Mouse (Mus musculus) hindbrain, embryonic 16.5 days (tissue): ENCODE data around the gene Jam2. TPM values are rescaled to one million over a fixed set of nuclear protein-coding genes. Genes with fewer than 3 reads are reported as not detected.

Experiments used
- ATAC-seq: fragments of 200-750 bp; cut with Nextera tagmentation; 2 replicates; pipeline ENCODE4 v1.8.0; 2017; ENCODE audit warnings: moderate TSS enrichment, moderate library complexity
- H3K27ac ChIP-seq: fragments of 300-500 bp; sonication (generic); 2 replicates; pipeline ENCODE4 v1.5.1; 2014; ENCODE audit warnings: low read depth, mild to moderate bottlenecking, control low read depth, low read length, moderate library complexity
- H3K27me3 ChIP-seq: fragments of 300-500 bp; sonication (generic); replicated peaks from 2 replicates; pipeline ENCODE4 v1.6.1; 2014; ENCODE audit warnings: low read length; ENCODE audit not compliant: control insufficient read depth, insufficient read depth
- H3K36me3 ChIP-seq: fragments of 300-500 bp; sonication (generic); 2 replicates; pipeline ENCODE4 v1.6.1; 2014; ENCODE audit warnings: mild to moderate bottlenecking, low read length, moderate library complexity, mixed read lengths; ENCODE audit not compliant: control insufficient read depth, insufficient read depth
- H3K4me1 ChIP-seq: fragments of 300-500 bp; sonication (generic); 2 replicates; pipeline ENCODE4 v1.6.1; 2014; ENCODE audit warnings: low read depth, low read length; ENCODE audit not compliant: control insufficient read depth, insufficient read depth
- H3K4me2 ChIP-seq: fragments of 300-500 bp; sonication (generic); 2 replicates; pipeline ENCODE4 v1.6.1; 2014; ENCODE audit warnings: mild to moderate bottlenecking, low read length, control low read depth, moderate library complexity
- H3K4me3 ChIP-seq: fragments of 300-500 bp; sonication (generic); 2 replicates; pipeline ENCODE4 v1.5.1; 2014; ENCODE audit warnings: mild to moderate bottlenecking, low read length, control low read depth, moderate library complexity
- H3K9ac ChIP-seq: fragments of 300-500 bp; sonication (generic); 2 replicates; pipeline ENCODE4 v1.6.1; 2014; ENCODE audit warnings: low read depth, mild to moderate bottlenecking, control low read depth, low read length, moderate library complexity
- H3K9me3 ChIP-seq: fragments of 300-500 bp; sonication (generic); 2 replicates; pipeline ENCODE4 v1.6.1; 2014; ENCODE audit warnings: mild to moderate bottlenecking, low read length, moderate library complexity; ENCODE audit not compliant: control insufficient read depth
- WGBS: fragments of 180-500 bp; shearing (Covaris S2); extraction: QIAGEN DNeasy Blood & Tissue Kit; methylation state at CpG from one replicate; pipeline ENCODE4 v1.1.7; 2014; 5-methylcytosine and 5-hydroxymethylcytosine counted together
- polyA plus RNA-seq: library from polyadenylated mRNA; unstranded; fragments of >200 nt; fragmentation: Nextera tagmentation; extraction: Ambion mirVana; gene quantifications from 2 replicates; pipeline ENCODE4 v1.2.1, GENCODE M21; 2015

Jam2 gene
- polyA plus RNA-seq, 1 experiment from 2014 or later = 22.2 TPM

- no peaks in the 10 kb centered on the region; the same call in 1 of the 2 replicates for H3K4me1 ChIP-seq
- no peak overlapping the region for H3K4me2 ChIP-seq
- 86% methylated on average over 8 of the region's 8 CpGs for WGBS
- no peak overlapping the region for H3K27ac ChIP-seq
- H3K9me3 ChIP-seq = no peaks in the 10 kb centered on the region
- no peak overlapping the region for H3K9ac ChIP-seq
- no peak for ATAC-seq
- no peaks in the 10 kb centered on the region for H3K27me3 ChIP-seq
- H3K4me3 ChIP-seq = no peak overlapping the region
- no peaks in the 10 kb centered on the region for H3K36me3 ChIP-seq
Observed at GRCm38 (mm10) chr16:84873805-84874204, 99.9 kb downstream of the Jam2 start.

- Histone ChIP-seq H3K9me3 (no peaks in the 10 kb centered on the region), H3K9ac (no peak overlapping the region), H3K27ac (no peak overlapping the region), H3K4me3 (no peak overlapping the region), H3K4me2 (peak overlapping the region; percentile 32), H3K27me3 (no peaks in the 10 kb centered on the region), H3K4me1 (no peaks in the 10 kb centered on the region; the same call in 1 of the 2 replicates), H3K36me3 (no peaks in the 10 kb centered on the region)
- peak; percentile 67 for ATAC-seq
- 72% methylated on average over 24 of the region's 24 CpGs for WGBS
Observed at GRCm38 (mm10) chr16:84875012-84875717, 101.2 kb downstream of the Jam2 start.

Other genes with a start within 250 kb of the Jam2 start
- gene Mrpl39, start 38.4 kb upstream of the Jam2 start, polyA plus RNA-seq = 35.6 and 36.0 TPM in 2 replicates
- gene Gabpa, start 60.8 kb downstream of the Jam2 start, polyA plus RNA-seq = 15.1 and 18.2 TPM in 2 replicates
- 739 and 807 TPM in 2 replicates for gene Atp5j, start 61.5 kb downstream of the Jam2 start, polyA plus RNA-seq